Comparison of ENCODE assay signal across 15 mouse cellular contexts in genomic region chr2:85213746-85214145, GRCm38 (mm10). TPM values are rescaled to one million over a fixed set of nuclear protein-coding genes. Genes with fewer than 3 reads are reported as not detected.
DNase-seq lines count a peak whose midpoint lies in the region; ATAC-seq and TF ChIP-seq lines count a peak whose summit lies in the region.
"Had no signal": no experiment of that assay in that cellular context is flagged by ENCODE, and none has a peak within 500 bp of the region (broad histone marks: within the 10 kb centered on the region; RNA-seq: fewer than 3 reads in every experiment).

No protein-coding gene starts in this region.

- 64% methylated on average over 2 of the region's 2 CpGs for WGBS in limb, embryonic 12.5 days
- 92% methylated on average over 2 of the region's 2 CpGs for WGBS in limb, embryonic 10.5 days
- WGBS in lung, adult 2 months = 90% methylated on average over 2 of the region's 2 CpGs

- H3K4me1 ChIP-seq in limb, embryonic 12.5 days (replicated peaks) = peaks cover 5% of the 10 kb centered on the region; the same call in 1 of the 2 replicates
- H3K4me1 ChIP-seq in limb, embryonic 10.5 days = 0 out of 2 replicates have a peak, but pooled peaks cover 2% of the 10 kb centered on the region
- no peaks in the 10 kb centered on the region for H3K4me1 ChIP-seq in lung, adult 2 months (ENCODE audit: control insufficient read depth, insufficient read depth, low read length)
- H3K4me1 ChIP-seq: heart, embryonic 13.5 days had no signal

- no peak overlapping the region for H3K27ac ChIP-seq in limb, embryonic 12.5 days
- H3K27ac ChIP-seq in limb, embryonic 10.5 days = no peak overlapping the region
- H3K27ac ChIP-seq: heart, embryonic 13.5 days had no signal

- no peaks in the 10 kb centered on the region for H3K36me3 ChIP-seq in limb, embryonic 12.5 days
- H3K36me3 ChIP-seq in limb, embryonic 10.5 days = no peaks in the 10 kb centered on the region
- H3K36me3 ChIP-seq: heart, embryonic 13.5 days had no signal

- no peak for TF ChIP-seq POLR2A in lung, adult 2 months (IDR thresholded peaks at IDR 0.05; ENCODE audit: borderline replicate concordance, extremely low read depth, low read depth, low read length)

- 0 out of 2 replicates have a peak, but pooled peaks have one; percentile 26 for ATAC-seq in limb, embryonic 12.5 days (ENCODE audit: insufficient number of reproducible peaks, insufficient read depth, low FRiP score, low TSS enrichment, low read depth)
- ATAC-seq: liver, postnatal 0 days had no signal

- no peaks in the 10 kb centered on the region for H3K27me3 ChIP-seq in limb, embryonic 12.5 days
- H3K27me3 ChIP-seq in limb, embryonic 10.5 days (ENCODE audit: low read depth, poor library complexity, severe bottlenecking) = no peaks in the 10 kb centered on the region
- H3K27me3 ChIP-seq: heart, embryonic 13.5 days had no signal

- H3K4me3 ChIP-seq in limb, embryonic 12.5 days (replicated peaks) = no peak overlapping the region
- no peak overlapping the region for H3K4me3 ChIP-seq in limb, embryonic 10.5 days
- no peak overlapping the region for H3K4me3 ChIP-seq in lung, adult 2 months (replicated peaks; ENCODE audit: extremely low read depth, low read depth, low read length)
- H3K4me3 ChIP-seq: erythroblast, embryonic 14.5 days; heart, embryonic 13.5 days had no signal

- no peak overlapping the region for H3K4me2 ChIP-seq in limb, embryonic 12.5 days
- H3K4me2 ChIP-seq: heart, embryonic 13.5 days had no signal

- no peak for TF ChIP-seq CTCF in lung, adult 2 months (IDR thresholded peaks at IDR 0.05; ENCODE audit: insufficient read depth, low read length)

- no peak for DNase-seq in limb, embryonic 10.5 days (ENCODE audit: low spot score)
- DNase-seq in cerebellum, postnatal 25 days = peak; percentile 91 to 92
- DNase-seq in layer of hippocampus, postnatal 10 days (ENCODE audit: low spot score in 2 of 2) = peak; percentile 64 to 70
- DNase-seq in right cerebral cortex, postnatal 14 days = peak; percentile 46
- no peak for DNase-seq in kidney, adult 11 months
- no peak for DNase-seq in lung, adult 2 months
- DNase-seq in heart, adult 9 months (ENCODE audit: low spot score in 2 of 2) = no peak
- DNase-seq: kidney, postnatal 10 days; liver, postnatal 0 days; thymus, adult 18-20 months had no signal

- H3K9me3 ChIP-seq in limb, embryonic 12.5 days = no peaks in the 10 kb centered on the region
- H3K9me3 ChIP-seq in limb, embryonic 10.5 days (replicated peaks) = no peaks in the 10 kb centered on the region
- H3K9me3 ChIP-seq: heart, embryonic 13.5 days had no signal

- H3K9ac ChIP-seq in limb, embryonic 12.5 days (replicated peaks) = no peak overlapping the region
- H3K9ac ChIP-seq: heart, embryonic 13.5 days; liver, postnatal 0 days had no signal

RNA-seq across cellular contexts. Expression of gene Lrrc55, which starts 16.7 kb away (rescaled TPM):
- polyA plus RNA-seq in limb, embryonic 12.5 days (2016; fragmentation: Nextera tagmentation; extraction: Ambion mirVana) = 0.45 and 0.46 TPM in 2 replicates
- 0.19 and 0.31 TPM in 2 replicates for polyA plus RNA-seq in limb, embryonic 10.5 days (2016; fragmentation: Nextera tagmentation; extraction: Ambion mirVana)
- total RNA-seq in layer of hippocampus, postnatal 10 days (2021) = 10 to 100 TPM; 40.1 to 43.0 TPM
- 0.14 and 0.21 TPM in 2 replicates for polyA plus RNA-seq in lung, adult 2 months (2012; rRNA removed)
- total RNA-seq: CH12.LX; monocyte, adult 5-6 weeks had no signal
- polyA plus RNA-seq: erythroblast, embryonic 14.5 days had no signal

Comparison
In these comparisons a context has a peak if more than half of its experiments do, and no peak if none do; other contexts are left out.
1. DNase-seq: peak in cerebellum, postnatal 25 days (2 of 2), layer of hippocampus, postnatal 10 days (2 of 2) and right cerebral cortex, postnatal 14 days (single experiment); none in limb, embryonic 10.5 days (single experiment), kidney, adult 11 months (single experiment), lung, adult 2 months (single experiment) and heart, adult 9 months (0 of 2).